Mouse (Mus musculus) subcutaneous adipose tissue, adult 2 months (tissue): Measurements from ENCODE around the gene Olfr470. TPM values are rescaled to one million over a fixed set of nuclear protein-coding genes. Genes with fewer than 3 reads are reported as not detected.

ENCODE experiments used
- polyA plus RNA-seq: library from polyadenylated mRNA; depleted of rRNA; stranded (reverse); fragments of >200 nt; gene quantifications from 2 replicates; pipeline ENCODE4 v1.2.3, GENCODE M21; 2012; ENCODE audit warnings: low replicate concordance; rRNA removed

Olfr470 gene
- not detected in 2 replicates for polyA plus RNA-seq

DNA sequence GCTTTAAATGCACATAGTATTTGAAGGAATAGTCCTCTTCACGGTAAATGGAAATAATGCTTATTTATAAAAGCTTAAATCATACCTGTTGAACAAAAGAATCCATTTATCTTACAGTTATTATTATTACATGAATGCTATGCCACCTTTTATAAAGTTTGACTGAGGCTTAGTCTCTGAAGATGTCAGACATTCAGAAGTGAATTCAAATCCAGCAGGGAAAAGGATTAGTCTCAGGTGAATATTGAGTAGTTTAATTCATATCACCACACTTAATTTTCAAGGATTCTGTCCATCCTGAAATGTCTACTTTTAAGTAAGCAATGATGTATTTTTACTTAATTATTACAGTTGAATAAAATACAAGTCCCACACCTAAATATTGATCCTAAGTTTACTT is at the start of gene Olfr470:
Gene Olfr470 (minus strand): TSS at position 101 of the 400 bp plus-strand sequence.

DNA sequence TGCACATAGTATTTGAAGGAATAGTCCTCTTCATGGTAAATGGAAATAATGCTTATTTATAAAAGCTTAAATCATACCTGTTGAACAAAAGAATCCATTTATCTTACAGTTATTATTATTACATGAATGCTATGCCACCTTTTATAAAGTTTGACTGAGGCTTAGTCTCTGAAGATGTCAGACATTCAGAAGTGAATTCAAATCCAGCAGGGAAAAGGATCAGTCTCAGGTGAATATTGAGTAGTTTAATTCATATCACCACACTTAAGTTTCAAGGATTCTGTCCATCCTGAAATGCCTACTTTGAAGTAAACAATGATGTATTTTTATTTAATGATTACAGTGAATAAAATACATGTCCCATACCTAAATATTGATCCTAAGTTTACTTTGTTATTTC is 21.8 kb downstream of the Olfr470 start, which contains the start of gene Olfr469:
Gene Olfr469 (minus strand): TSS at position 101 of the 400 bp plus-strand sequence.

DNA sequence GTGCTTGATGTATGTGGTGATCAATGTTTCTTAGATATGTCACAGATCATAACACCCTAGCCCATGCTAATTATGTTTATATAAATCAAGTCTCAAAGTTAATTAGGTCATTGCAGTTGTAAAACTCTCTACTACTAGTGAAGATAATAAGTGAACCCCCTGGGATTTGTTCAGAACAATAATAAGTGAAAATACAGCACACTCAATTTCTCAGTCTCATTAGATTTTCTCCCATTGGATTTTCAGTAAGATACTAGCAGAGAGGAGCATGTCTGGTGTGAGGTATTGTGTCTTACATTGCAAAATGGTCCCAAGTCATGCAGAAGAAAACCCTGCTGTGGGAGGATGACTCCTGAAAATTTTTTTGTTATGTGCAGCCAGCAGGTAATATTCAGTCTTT is 35.3 kb downstream of the Olfr470 start, which contains the start of gene Olfr467:
Gene Olfr467 (plus strand): TSS at position 301 of the 400 bp plus-strand sequence.

DNA sequence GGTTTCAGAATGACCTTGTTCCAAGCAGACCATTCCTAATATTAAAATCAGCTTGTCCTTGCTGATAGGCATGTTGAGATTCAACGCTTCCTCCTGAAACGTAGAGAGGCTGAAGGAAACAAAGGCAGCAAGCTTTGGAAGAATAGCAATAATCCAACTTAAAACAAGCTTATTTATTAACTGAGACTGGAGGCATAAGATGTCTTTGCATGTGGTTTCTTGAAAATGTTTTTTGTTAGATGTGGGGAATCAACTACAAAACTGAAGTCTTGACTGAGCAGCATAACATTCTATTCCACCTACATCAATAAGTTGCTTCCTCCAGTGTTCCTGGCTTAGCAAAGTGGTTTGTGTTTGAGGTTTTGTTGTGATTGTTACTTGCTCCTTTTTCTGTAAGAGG is 46.2 kb downstream of the Olfr470 start, which contains the start of gene Ovch2:
Gene Ovch2 (minus strand): TSS at position 101 of the 400 bp plus-strand sequence.

Other genes starting within 250 kb of the Olfr470 start
- gene 5330417H12Rik, start 222.3 kb downstream of the Olfr470 start, polyA plus RNA-seq, result not detected in 2 replicates
- 0.17 and 0.76 TPM in 2 replicates for gene Cyb5r2, start 89.5 kb downstream of the Olfr470 start, polyA plus RNA-seq
- gene Ovch2, start 46.3 kb downstream of the Olfr470 start, polyA plus RNA-seq, result 0.33 TPM in 1 of 2 replicates, not detected in the other
- not detected in 2 replicates for gene Olfr467, start 35.2 kb downstream of the Olfr470 start, polyA plus RNA-seq
- not detected in 2 replicates for gene Olfr469, start 21.9 kb downstream of the Olfr470 start, polyA plus RNA-seq
- gene Olfr472, start 50.4 kb upstream of the Olfr470 start, polyA plus RNA-seq, result not detected in 2 replicates
- gene Olfr473, start 83.0 kb upstream of the Olfr470 start, polyA plus RNA-seq, result not detected in 2 replicates
- gene Olfr474, start 107.2 kb upstream of the Olfr470 start, polyA plus RNA-seq, result not detected in 2 replicates
- gene Olfr476, start 117.3 kb upstream of the Olfr470 start, polyA plus RNA-seq, result not detected in 2 replicates
- not detected in 2 replicates for gene Olfr477, start 139.2 kb upstream of the Olfr470 start, polyA plus RNA-seq
- gene Olfr478, start 186.5 kb upstream of the Olfr470 start, polyA plus RNA-seq, result not detected in 2 replicates
- gene Olfr479, start 203.2 kb upstream of the Olfr470 start, polyA plus RNA-seq, result not detected in 2 replicates
- not detected in 2 replicates for gene Olfr480, start 219.9 kb upstream of the Olfr470 start, polyA plus RNA-seq
- not detected in 2 replicates for gene Olfr481, start 232.4 kb upstream of the Olfr470 start, polyA plus RNA-seq